Mouse (Mus musculus) lung, embryonic 16.5 days (tissue): ENCODE data around the gene Alpi. TPM values are rescaled to one million over a fixed set of nuclear protein-coding genes. Genes with fewer than 3 reads are reported as not detected.

Experiments
- ATAC-seq: fragments of 200-750 bp; cut with Nextera tagmentation; 2 replicates; pipeline ENCODE4 v1.8.0; 2017; ENCODE audit warnings: low read depth, mild to moderate bottlenecking, moderate library complexity
- H3K27ac ChIP-seq: fragments of 300-500 bp; sonication (generic); 2 replicates; pipeline ENCODE4 v1.5.1; 2014; ENCODE audit warnings: mild to moderate bottlenecking, control low read depth, low read length
- H3K27me3 ChIP-seq: fragments of 300-500 bp; sonication (generic); 2 replicates; pipeline ENCODE4 v1.6.1; 2014; ENCODE audit warnings: low read depth, low read length, mixed read lengths; ENCODE audit not compliant: control insufficient read depth, insufficient read depth
- H3K36me3 ChIP-seq: fragments of 300-500 bp; sonication (generic); 2 replicates; pipeline ENCODE4 v1.6.1; 2014; ENCODE audit warnings: low read length; ENCODE audit not compliant: control insufficient read depth, insufficient read depth
- H3K4me1 ChIP-seq: fragments of 300-500 bp; sonication (generic); replicated peaks from 2 replicates; pipeline ENCODE4 v1.6.1; 2014; ENCODE audit warnings: low read length, mixed read lengths; ENCODE audit not compliant: control insufficient read depth, insufficient read depth
- H3K4me2 ChIP-seq: fragments of 300-500 bp; sonication (generic); 2 replicates; pipeline ENCODE4 v1.6.1; 2014; ENCODE audit warnings: low read depth, low read length, control low read depth
- H3K4me3 ChIP-seq: fragments of 300-500 bp; sonication (generic); 2 replicates; pipeline ENCODE4 v1.5.1; 2014; ENCODE audit warnings: mild to moderate bottlenecking, low read length, control low read depth
- H3K9ac ChIP-seq: fragments of 300-500 bp; sonication (generic); 2 replicates; pipeline ENCODE4 v1.6.1; 2014; ENCODE audit warnings: low read length, control low read depth
- H3K9me3 ChIP-seq: fragments of 300-500 bp; sonication (generic); 2 replicates; pipeline ENCODE4 v1.6.1; 2016; ENCODE audit warnings: low read length; ENCODE audit not compliant: control insufficient read depth
- WGBS: fragments of 180-500 bp; shearing (Covaris S2); extraction: QIAGEN DNeasy Blood & Tissue Kit; methylation state at CpG from one replicate; pipeline ENCODE4 v1.1.7; 2014; 5-methylcytosine and 5-hydroxymethylcytosine counted together
- polyA plus RNA-seq: library from polyadenylated mRNA; unstranded; fragments of >200 nt; fragmentation: Nextera tagmentation; extraction: Ambion mirVana; gene quantifications from 2 replicates; pipeline ENCODE4 v1.2.1, GENCODE M21; 2015

Alpi gene
- polyA plus RNA-seq, 1 experiment from 2014 or later: not detected

DNA sequence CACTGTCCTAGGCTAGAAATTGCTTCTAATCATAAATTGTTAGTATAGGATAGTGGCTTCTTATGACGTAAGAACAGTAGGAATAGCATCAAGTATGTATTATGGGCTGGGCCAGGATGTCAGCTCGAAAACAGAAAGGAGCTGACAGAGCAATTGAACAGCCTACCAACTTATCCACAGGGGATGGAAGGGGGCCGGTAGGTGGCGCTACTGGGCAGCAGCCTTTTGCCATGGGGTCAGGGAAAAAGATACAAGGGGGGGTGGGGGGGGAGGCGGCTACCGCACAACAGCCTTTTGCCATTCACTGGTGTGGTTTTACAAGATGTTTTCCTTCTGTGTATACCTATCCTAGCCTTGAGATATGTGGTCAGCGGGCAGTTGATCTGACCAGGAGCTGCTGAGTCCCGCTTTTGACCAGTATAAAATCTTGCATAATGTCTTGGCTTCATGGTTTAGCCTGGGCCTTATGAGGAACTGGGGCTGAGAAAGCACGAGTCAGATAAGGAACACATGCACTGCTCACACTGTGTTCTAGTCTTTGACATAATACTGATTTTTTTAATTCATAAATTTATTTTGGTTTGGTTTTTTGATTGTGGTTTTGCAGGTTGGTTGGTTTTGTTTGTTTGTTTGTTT, 10.4 kb upstream of the Alpi start:
- no peak overlapping the region for H3K9ac ChIP-seq
- no peak overlapping the region for H3K27ac ChIP-seq
- H3K27me3 ChIP-seq: no peaks in the 10 kb centered on the region
- WGBS: 35% methylated on average over 9 of the region's 9 CpGs
- no peak overlapping the region for H3K4me3 ChIP-seq
- no peak overlapping the region for H3K4me2 ChIP-seq
- ATAC-seq: no peak
- no peaks in the 10 kb centered on the region for H3K36me3 ChIP-seq
- H3K9me3 ChIP-seq: no peaks in the 10 kb centered on the region
- H3K4me1 ChIP-seq: no peaks in the 10 kb centered on the region

GRCm38 (mm10) chr1:87108564-87108963, 7.2 kb upstream of the Alpi start:
- Histone ChIP-seq H3K4me1 (no peaks in the 10 kb centered on the region), H3K36me3 (no peaks in the 10 kb centered on the region), H3K4me2 (no peak overlapping the region), H3K27ac (no peak overlapping the region), H3K4me3 (no peak overlapping the region), H3K27me3 (no peaks in the 10 kb centered on the region), H3K9me3 (no peaks in the 10 kb centered on the region), H3K9ac (no peak overlapping the region)
- ATAC-seq: no peak
- WGBS: 80% methylated on average over 4 of the region's 4 CpGs

DNA sequence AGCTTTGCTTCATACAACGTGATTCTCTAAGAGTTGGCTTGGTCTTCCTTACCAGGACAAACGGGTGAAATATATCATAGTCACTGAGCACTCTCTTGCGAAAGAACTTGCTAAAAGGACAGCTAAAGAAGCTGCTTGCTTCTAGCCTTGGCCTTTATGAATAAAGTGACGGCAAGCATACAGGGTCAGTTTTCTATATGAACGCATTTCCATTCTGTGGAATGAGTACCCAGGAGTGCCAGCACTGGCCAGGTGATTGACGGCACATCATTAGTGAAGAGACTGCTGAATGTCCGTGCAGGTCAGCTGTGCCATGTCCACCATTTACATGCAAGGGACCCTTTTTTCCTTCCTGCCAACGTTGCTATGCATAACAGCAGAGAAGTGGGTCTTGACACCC, 5.1 kb upstream of the Alpi start:
- Histone ChIP-seq H3K4me1 (no peaks in the 10 kb centered on the region), H3K4me3 (no peak overlapping the region), H3K36me3 (no peaks in the 10 kb centered on the region), H3K4me2 (no peak overlapping the region), H3K27me3 (no peaks in the 10 kb centered on the region), H3K27ac (no peak overlapping the region), H3K9ac (no peak overlapping the region), H3K9me3 (no peaks in the 10 kb centered on the region)
- WGBS: 67% methylated on average over 8 of the region's 8 CpGs
- no peak for ATAC-seq

DNA sequence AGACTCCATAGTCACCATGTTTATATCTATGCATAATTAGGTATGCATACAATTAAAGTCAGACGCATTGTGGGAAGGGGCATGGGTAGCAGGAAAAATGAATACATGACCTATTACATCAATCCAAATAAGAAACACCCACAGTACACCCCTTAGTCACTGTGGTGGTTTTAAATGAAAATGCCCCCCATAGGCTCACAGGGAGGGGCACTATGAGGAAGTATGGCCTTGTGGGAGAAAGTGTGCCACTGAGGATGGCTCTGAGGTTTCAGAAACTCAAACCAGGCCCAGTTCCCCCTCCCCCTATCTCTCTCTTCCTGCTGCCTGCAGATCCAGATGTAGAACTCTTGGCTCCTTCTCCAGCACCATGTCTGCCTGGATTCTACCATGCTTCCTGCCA, 2.5 kb upstream of the Alpi start:
- no peaks in the 10 kb centered on the region; the same call in 1 of the 2 replicates for H3K27me3 ChIP-seq
- no peaks in the 10 kb centered on the region for H3K4me1 ChIP-seq

DNA sequence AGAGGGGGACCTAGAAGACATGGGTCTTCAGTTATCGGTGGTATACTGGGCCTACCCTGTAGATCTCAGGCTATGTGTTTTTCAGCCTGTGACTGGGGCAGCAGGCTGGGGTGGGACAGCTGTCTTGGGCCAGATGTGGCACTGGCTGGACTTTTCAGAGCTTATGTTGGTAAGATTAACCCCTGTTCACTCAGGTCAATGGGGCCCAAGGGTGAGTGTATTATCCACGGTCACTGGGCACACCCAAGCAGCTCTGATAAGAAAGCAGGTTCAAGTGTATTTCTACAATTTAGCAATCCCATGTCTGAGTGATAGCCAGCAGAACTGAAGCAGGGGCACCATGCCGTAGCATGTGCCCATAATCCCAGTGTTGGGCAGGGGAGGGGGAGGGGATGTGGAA, 708 bp upstream of the Alpi start:
- no peaks in the 10 kb centered on the region for H3K9me3 ChIP-seq
- H3K27me3 ChIP-seq: no peaks in the 10 kb centered on the region; the same call in 1 of the 2 replicates
- no peaks in the 10 kb centered on the region for H3K36me3 ChIP-seq
- H3K27ac ChIP-seq: no peak overlapping the region
- no peak for ATAC-seq
- H3K4me2 ChIP-seq: no peak overlapping the region
- no peak overlapping the region for H3K9ac ChIP-seq
- H3K4me1 ChIP-seq: no peaks in the 10 kb centered on the region
- WGBS: 67% methylated on average over 3 of the region's 3 CpGs
- no peak overlapping the region for H3K4me3 ChIP-seq

More for the DNA sequence above, 2.5 kb upstream of the Alpi start:
- ATAC-seq: no peak
- no peak overlapping the region for H3K4me3 ChIP-seq
- H3K9me3 ChIP-seq: no peaks in the 10 kb centered on the region
- H3K36me3 ChIP-seq: no peaks in the 10 kb centered on the region
- no peak overlapping the region for H3K9ac ChIP-seq
- no peak overlapping the region for H3K4me2 ChIP-seq
- 80% methylated on average over 1 of the region's 1 CpGs for whole genome bisulfite sequencing
- no peak overlapping the region for H3K27ac ChIP-seq

- no peaks in the 10 kb centered on the region for H3K9me3 ChIP-seq
- H3K4me3 ChIP-seq: no peak overlapping the region
- no peak overlapping the region for H3K9ac ChIP-seq
- 13% methylated on average over 30 of the region's 30 CpGs for WGBS
- no peaks in the 10 kb centered on the region for H3K36me3 ChIP-seq
- H3K4me1 ChIP-seq: no peaks in the 10 kb centered on the region
- no peak overlapping the region for H3K27ac ChIP-seq
- H3K27me3 ChIP-seq: no peaks in the 10 kb centered on the region; the same call in 1 of the 2 replicates
- peak overlapping the region; percentile 37; the same call in 1 of the 2 replicates for H3K4me2 ChIP-seq
- peak; percentile 77; the same call in 1 of the 2 replicates for ATAC-seq
Observed at GRCm38 (mm10) chr1:87098358-87098975, 2.9 kb downstream of the Alpi start.

- Histone ChIP-seq H3K27me3 (no peaks in the 10 kb centered on the region; the same call in 1 of the 2 replicates), H3K27ac (no peak overlapping the region), H3K36me3 (no peaks in the 10 kb centered on the region), H3K4me3 (no peak overlapping the region), H3K4me1 (no peaks in the 10 kb centered on the region), H3K9ac (no peak overlapping the region), H3K9me3 (no peaks in the 10 kb centered on the region), H3K4me2 (no peak overlapping the region)
- WGBS: 75% methylated on average over 8 of the region's 8 CpGs
- no peak for ATAC-seq
Observed at GRCm38 (mm10) chr1:87095642-87096041, 5.8 kb downstream of the Alpi start.

DNA sequence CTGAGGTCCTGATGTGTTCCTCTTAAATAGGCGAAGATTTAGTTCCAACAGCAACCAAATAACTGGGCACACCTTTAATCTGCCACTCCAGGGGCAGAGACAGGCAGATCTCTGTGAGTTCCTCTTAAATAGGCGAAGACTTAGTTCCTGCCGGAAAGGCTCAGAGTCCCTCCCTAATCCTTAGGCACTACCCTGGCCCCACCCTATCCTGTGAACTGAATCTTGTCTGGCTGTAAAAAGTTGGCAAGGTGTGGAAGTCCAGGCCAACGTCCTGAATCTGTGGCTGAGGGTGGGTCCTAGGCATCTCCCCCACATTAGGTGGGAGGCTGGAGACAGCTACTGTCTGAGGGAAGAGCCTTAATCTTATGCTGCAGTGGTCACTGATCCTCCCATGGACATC, 11.6 kb downstream of the Alpi start, which contains the start of gene Alppl2:
Alppl2 (minus strand) TSS at position 101 of the 400 bp plus-strand sequence.
- H3K4me1 ChIP-seq: no peaks in the 10 kb centered on the region
- no peak for ATAC-seq
- no peak within 1 kb of the TSS for H3K27ac ChIP-seq
- no peaks in the 10 kb centered on the region for H3K27me3 ChIP-seq
- no peaks in the 10 kb centered on the region for H3K9me3 ChIP-seq
- no peak within 1 kb of the TSS for H3K4me3 ChIP-seq
- H3K9ac ChIP-seq: no peak within 1 kb of the TSS
- H3K36me3 ChIP-seq: no peaks in the 10 kb centered on the region
- no peak within 1 kb of the TSS for H3K4me2 ChIP-seq
- 70% methylated on average over 4 of the region's 4 CpGs for WGBS

GRCm38 (mm10) chr1:87089251-87089650, 12.2 kb downstream of the Alpi start:
- Histone ChIP-seq H3K4me2 (no peak overlapping the region), H3K27me3 (no peaks in the 10 kb centered on the region)
- 87% methylated on average over 11 of the region's 11 CpGs for WGBS

More at GRCm38 (mm10) chr1:87089251-87089650, 12.2 kb downstream of the Alpi start:
- no peak for ATAC-seq
- no peaks in the 10 kb centered on the region for H3K36me3 ChIP-seq
- no peak overlapping the region for H3K4me3 ChIP-seq
- no peak overlapping the region for H3K9ac ChIP-seq
- no peak overlapping the region for H3K27ac ChIP-seq
- no peaks in the 10 kb centered on the region for H3K4me1 ChIP-seq
- H3K9me3 ChIP-seq: no peaks in the 10 kb centered on the region
